Mouse (Mus musculus) right cerebral cortex, postnatal 25 days (tissue): ENCODE results near the gene Ppfibp1.
"Not testable (repeated sequence)": the region's sequence is repeated elsewhere in the genome, so short reads cannot be mapped to it uniquely, and the experiment has no call there.

Experiments used
- DNase-seq: peaks from one replicate; pipeline ENCODE4 v3.0.0; 2022

Ppfibp1 gene

GRCm38 (mm10) chr6:146887958-146888659 lies at the start of gene Ppfibp1:
TSS of gene Ppfibp1 (plus strand) at chr6:146888487.
- peak; percentile 98 for DNase-seq

GRCm38 (mm10) chr6:146838863-146839262 lies 49.4 kb upstream of the Ppfibp1 start:
- DNase-seq, result no peak

GRCm38 (mm10) chr6:146844867-146845266 lies 43.4 kb upstream of the Ppfibp1 start:
- DNase-seq, result no peak

DNA sequence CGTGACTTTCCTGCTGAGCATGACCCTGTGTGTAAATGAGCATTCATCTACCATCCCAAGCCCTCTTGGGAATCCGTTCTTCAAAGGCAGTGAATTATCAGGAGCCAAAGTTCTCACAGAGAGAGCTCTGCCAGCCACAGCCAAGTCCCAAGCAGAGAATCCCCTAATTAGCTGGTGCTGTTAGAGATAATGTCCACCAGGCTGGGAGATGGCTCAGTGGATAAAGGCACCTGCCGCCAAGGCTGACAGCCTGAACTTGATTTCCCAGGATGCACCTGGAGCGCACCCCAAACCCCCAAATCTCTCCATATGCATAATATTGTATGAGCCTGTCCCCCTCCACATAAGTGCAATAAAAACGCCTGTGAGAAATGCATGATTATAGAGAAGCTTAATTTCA lies 42.9 kb upstream of the Ppfibp1 start:
- DNase-seq, result no peak

- DNase-seq, result no peak
These were observed 42.1 kb upstream of the Ppfibp1 start for GRCm38 (mm10) chr6:146845961-146846750.

- no peak for DNase-seq
These were observed 40.9 kb upstream of the Ppfibp1 start for GRCm38 (mm10) chr6:146847402-146847801.

GRCm38 (mm10) chr6:146848281-146848680 lies 40.0 kb upstream of the Ppfibp1 start:
- DNase-seq, result no peak

GRCm38 (mm10) chr6:146850050-146850449 lies 38.2 kb upstream of the Ppfibp1 start, which contains the start of gene Smco2:
TSS of gene Smco2 (plus strand) at chr6:146850104.
- DNase-seq, result no peak

- DNase-seq, result no peak
These were observed 36.4 kb upstream of the Ppfibp1 start for GRCm38 (mm10) chr6:146851916-146852315.

- no peak for DNase-seq
These were observed 35.5 kb upstream of the Ppfibp1 start for GRCm38 (mm10) chr6:146852739-146853138.

- no peak for DNase-seq
These were observed 33.1 kb upstream of the Ppfibp1 start for GRCm38 (mm10) chr6:146855185-146855584.

DNA sequence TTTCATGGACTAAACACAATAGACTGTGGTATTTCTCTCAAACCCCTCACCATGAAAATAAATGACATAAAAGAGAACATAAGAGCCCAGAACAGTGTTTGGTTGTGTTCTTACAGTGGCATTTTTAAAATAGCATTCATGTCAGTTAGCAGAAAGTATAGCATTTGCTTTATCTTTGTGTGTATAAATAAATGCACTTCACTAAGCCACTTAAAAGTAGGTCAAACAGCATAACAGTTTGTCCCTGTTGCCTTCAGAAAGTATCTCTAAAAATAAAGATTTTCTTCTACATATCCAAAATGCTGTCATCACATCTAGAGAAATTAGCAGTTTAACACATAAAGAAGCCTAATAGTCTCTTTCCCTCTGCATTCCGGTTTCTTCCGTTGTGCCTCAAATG lies 30.9 kb upstream of the Ppfibp1 start:
- no peak for DNase-seq

DNA sequence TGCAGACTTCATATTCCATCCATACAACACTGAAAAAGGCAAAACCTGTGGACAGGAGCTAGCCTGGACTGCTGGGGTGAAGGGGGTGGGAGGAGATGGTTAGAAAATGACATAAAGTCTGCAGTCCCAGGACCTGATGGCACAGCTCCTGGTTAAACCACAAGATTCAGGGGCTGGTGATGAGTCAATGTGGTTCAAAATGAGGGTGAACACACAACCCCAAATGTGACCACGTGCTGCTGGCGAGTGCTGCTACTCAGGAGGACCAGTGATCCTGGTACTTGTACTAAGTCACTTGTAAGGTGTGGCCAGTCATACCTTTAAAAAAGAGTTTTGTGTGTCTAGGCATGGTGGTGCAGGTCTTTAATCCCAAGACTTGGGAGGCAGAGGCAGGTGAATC lies 25.1 kb upstream of the Ppfibp1 start:
- DNase-seq, result no peak

GRCm38 (mm10) chr6:146864370-146864769 lies 23.9 kb upstream of the Ppfibp1 start:
- not testable (repeated sequence) for DNase-seq

DNA sequence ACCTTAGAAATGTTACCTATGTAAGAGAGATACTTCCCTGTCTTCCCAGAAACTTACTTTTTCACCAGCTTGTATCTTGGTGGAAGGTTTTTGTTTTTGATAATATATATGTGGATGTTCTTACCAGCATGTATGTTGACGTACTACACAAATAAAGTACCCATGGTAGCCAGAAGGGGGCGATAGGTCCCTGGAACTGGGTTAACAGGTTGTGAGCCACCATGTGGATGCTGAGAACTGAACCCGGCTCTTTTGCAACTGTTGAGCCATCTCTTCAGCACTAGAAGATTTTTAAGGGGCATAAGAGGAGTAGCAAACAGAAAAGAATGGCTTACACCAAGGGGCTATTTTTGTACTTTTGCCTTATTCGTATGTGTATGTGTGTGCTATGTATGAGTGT lies 22.6 kb upstream of the Ppfibp1 start:
- no peak for DNase-seq

- DNase-seq, result no peak
These were observed 16.3 kb upstream of the Ppfibp1 start for GRCm38 (mm10) chr6:146871975-146872374.

DNA sequence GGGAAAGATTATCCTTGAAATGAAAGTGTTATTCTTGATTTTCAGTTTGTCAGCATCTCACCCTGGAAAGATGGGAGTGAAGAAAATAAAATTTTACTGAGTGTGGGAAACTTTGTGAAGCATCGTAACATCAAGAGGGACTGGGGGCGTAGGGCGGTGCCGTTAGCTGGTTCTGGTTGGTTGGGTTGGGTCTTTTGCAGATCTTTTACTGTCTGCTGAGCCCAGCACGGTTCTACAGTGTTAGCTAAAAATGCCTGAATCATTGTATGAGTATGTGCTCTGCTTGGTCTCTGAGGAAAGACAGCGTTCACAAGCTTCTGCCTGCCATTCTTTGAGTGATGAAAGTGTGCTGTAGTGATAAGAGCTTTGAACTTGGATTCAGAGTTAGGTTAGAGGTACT lies 13.9 kb upstream of the Ppfibp1 start:
- no peak for DNase-seq

- DNase-seq, result no peak
These were observed 11.5 kb upstream of the Ppfibp1 start for GRCm38 (mm10) chr6:146876820-146877219.

- DNase-seq, result peak; percentile 76
These were observed 10.8 kb upstream of the Ppfibp1 start for GRCm38 (mm10) chr6:146877425-146878045.

- no peak for DNase-seq
These were observed 9.4 kb upstream of the Ppfibp1 start for GRCm38 (mm10) chr6:146878926-146879325.

- DNase-seq, result no peak
These were observed 8.4 kb upstream of the Ppfibp1 start for GRCm38 (mm10) chr6:146879856-146880255.

DNA sequence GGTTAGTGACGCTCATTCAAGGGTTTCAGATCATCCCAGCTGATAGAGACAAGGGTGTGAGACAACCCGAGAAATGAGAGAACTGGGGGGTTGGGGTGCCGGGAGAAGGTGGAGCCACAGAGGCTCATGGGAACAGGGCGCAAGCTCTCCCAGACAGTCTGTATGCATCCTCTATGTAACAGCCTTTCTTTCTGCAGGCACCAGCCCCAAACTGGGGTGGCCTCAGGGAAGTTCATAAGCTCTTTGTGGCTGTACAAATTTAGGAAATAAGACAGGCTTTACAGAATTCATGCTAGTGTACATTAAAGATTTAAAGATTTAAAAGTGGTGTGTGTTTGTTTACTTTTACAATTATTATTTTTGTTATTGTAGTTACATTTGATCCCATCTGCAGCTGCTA lies 8.0 kb upstream of the Ppfibp1 start:
- no peak for DNase-seq

GRCm38 (mm10) chr6:146881896-146882770 lies 6.2 kb upstream of the Ppfibp1 start:
- no peak for DNase-seq
